11 mouse cellular contexts compared by ENCODE assay signal in genomic region chr17:14501341-14501740, GRCm38 (mm10).
"Had no signal": no experiment of that assay in that cellular context is flagged by ENCODE, and none has a peak within 500 bp of the region (broad histone marks: within the 10 kb centered on the region; RNA-seq: fewer than 3 reads in every experiment).

No protein-coding gene starts in this region.

- DNase-seq: kidney, postnatal 14 days; kidney, postnatal 4 days; liver, embryonic 13.5 days; lung, adult 2 months; lung, postnatal 14 days; lung, postnatal 4 days; midbrain, embryonic 14.5 days; right cerebral cortex, postnatal 14 days; right cerebral cortex, postnatal 4 days; spleen, adult 18-20 months; thymus, postnatal 25 days had no signal
